Mouse (Mus musculus): ENCODE results near the gene Bloc1s3.

DNA sequence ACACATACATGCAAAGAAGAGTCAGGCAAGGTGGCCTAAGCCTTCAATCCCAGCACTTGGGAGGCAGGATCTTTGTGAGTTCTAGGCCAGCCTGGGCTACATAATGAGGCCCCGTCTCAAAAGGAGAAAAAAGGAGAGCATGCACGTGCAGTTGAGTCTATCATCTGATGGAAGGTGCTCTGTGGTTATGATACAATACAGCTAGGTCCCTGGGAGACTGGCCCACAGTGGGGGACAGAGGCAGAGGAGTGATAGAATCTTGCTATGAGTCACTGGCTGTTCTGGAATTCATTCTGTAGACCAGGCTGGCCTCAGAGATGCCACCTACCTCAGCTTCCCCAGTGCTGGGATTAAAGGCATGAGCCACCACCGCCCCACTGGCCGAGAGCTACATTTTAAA lies 45.7 kb downstream of the Bloc1s3 start:
- TF ChIP-seq EP300 (IDR thresholded peaks at IDR 0.05) (no peak), CTCF (IDR thresholded peaks at IDR 0.05) (no peak)
